Mouse (Mus musculus): ENCODE results near the gene Rad18. TPM values are rescaled to one million over a fixed set of nuclear protein-coding genes. Genes with fewer than 3 reads are reported as not detected.

Rad18 gene
- polyA plus RNA-seq (2012; ENCODE audit: insufficient read depth, insufficient read length, low replicate concordance, missing spikeins), result not detected in 2 replicates

- no peak for TF ChIP-seq POLR2A (IDR thresholded peaks at IDR 0.05; ENCODE audit: insufficient read depth, low read depth, low read length)
- H3K27ac ChIP-seq (ENCODE audit: insufficient read depth, low read depth, low read length), result no peak within 1 kb of the TSS
- H3K4me3 ChIP-seq (ENCODE audit: insufficient read depth, low read depth, low read length), result peak within 1 kb of the TSS; percentile 56
- under 1% methylated on average over 77 of the region's 77 CpGs for WGBS
- no peaks in the 10 kb centered on the region for H3K4me1 ChIP-seq (ENCODE audit: control insufficient read depth, insufficient read depth, low read length)
Observed at GRCm38 (mm10) chr6:112696056-112696950, at the start of gene Rad18. Gene Rad18 (minus strand): TSS chr6:112696686.

GRCm38 (mm10) chr6:112742297-112742696 lies 45.8 kb upstream of the Rad18 start:
- H3K4me3 ChIP-seq (ENCODE audit: insufficient read depth, low read depth, low read length), result no peak overlapping the region
- 75% methylated on average over 2 of the region's 2 CpGs for WGBS
- H3K27ac ChIP-seq (ENCODE audit: insufficient read depth, low read depth, low read length), result no peak overlapping the region
- TF ChIP-seq POLR2A (IDR thresholded peaks at IDR 0.05; ENCODE audit: insufficient read depth, low read depth, low read length) (no peak), CTCF (IDR thresholded peaks at IDR 0.05; ENCODE audit: insufficient read depth, low read depth, low read length) (no peak)
- no peaks in the 10 kb centered on the region for H3K4me1 ChIP-seq (ENCODE audit: control insufficient read depth, insufficient read depth, low read length)

GRCm38 (mm10) chr6:112741766-112742165 lies 45.3 kb upstream of the Rad18 start:
- 42% methylated on average over 5 of the region's 5 CpGs for WGBS
- Histone ChIP-seq H3K4me1 (ENCODE audit: control insufficient read depth, insufficient read depth, low read length) (no peaks in the 10 kb centered on the region), H3K4me3 (ENCODE audit: insufficient read depth, low read depth, low read length) (no peak overlapping the region), H3K27ac (ENCODE audit: insufficient read depth, low read depth, low read length) (no peak overlapping the region)
- TF ChIP-seq POLR2A (IDR thresholded peaks at IDR 0.05; ENCODE audit: insufficient read depth, low read depth, low read length) (no peak), CTCF (IDR thresholded peaks at IDR 0.05; ENCODE audit: insufficient read depth, low read depth, low read length) (no peak)

GRCm38 (mm10) chr6:112739635-112740034 lies 43.1 kb upstream of the Rad18 start:
- TF ChIP-seq CTCF (IDR thresholded peaks at IDR 0.05; ENCODE audit: insufficient read depth, low read depth, low read length) (no peak), POLR2A (IDR thresholded peaks at IDR 0.05; ENCODE audit: insufficient read depth, low read depth, low read length) (no peak)
- Histone ChIP-seq H3K4me1 (ENCODE audit: control insufficient read depth, insufficient read depth, low read length) (no peaks in the 10 kb centered on the region), H3K4me3 (ENCODE audit: insufficient read depth, low read depth, low read length) (no peak overlapping the region), H3K27ac (ENCODE audit: insufficient read depth, low read depth, low read length) (no peak overlapping the region)
- 93% methylated on average over 3 of the region's 3 CpGs for WGBS

- no peak for TF ChIP-seq CTCF (IDR thresholded peaks at IDR 0.05; ENCODE audit: insufficient read depth, low read depth, low read length)
- TF ChIP-seq POLR2A (IDR thresholded peaks at IDR 0.05; ENCODE audit: insufficient read depth, low read depth, low read length), result no peak
- 80% methylated on average over 6 of the region's 6 CpGs for WGBS
- no peak overlapping the region for H3K4me3 ChIP-seq (ENCODE audit: insufficient read depth, low read depth, low read length)
- H3K4me1 ChIP-seq (ENCODE audit: control insufficient read depth, insufficient read depth, low read length), result no peaks in the 10 kb centered on the region
- H3K27ac ChIP-seq (ENCODE audit: insufficient read depth, low read depth, low read length), result no peak overlapping the region
Observed at GRCm38 (mm10) chr6:112738924-112739323, 42.4 kb upstream of the Rad18 start.

GRCm38 (mm10) chr6:112736471-112736870 lies 40.0 kb upstream of the Rad18 start:
- 47% methylated on average over 3 of the region's 3 CpGs for WGBS
- Histone ChIP-seq H3K4me1 (ENCODE audit: control insufficient read depth, insufficient read depth, low read length) (no peaks in the 10 kb centered on the region), H3K27ac (ENCODE audit: insufficient read depth, low read depth, low read length) (no peak overlapping the region), H3K4me3 (ENCODE audit: insufficient read depth, low read depth, low read length) (no peak overlapping the region)
- TF ChIP-seq CTCF (IDR thresholded peaks at IDR 0.05; ENCODE audit: insufficient read depth, low read depth, low read length), result no peak
- TF ChIP-seq POLR2A (IDR thresholded peaks at IDR 0.05; ENCODE audit: insufficient read depth, low read depth, low read length), result no peak

GRCm38 (mm10) chr6:112735054-112735453 lies 38.6 kb upstream of the Rad18 start:
- 88% methylated on average over 2 of the region's 2 CpGs for WGBS
- no peak overlapping the region for H3K4me3 ChIP-seq (ENCODE audit: insufficient read depth, low read depth, low read length)
- no peak overlapping the region for H3K27ac ChIP-seq (ENCODE audit: insufficient read depth, low read depth, low read length)
- H3K4me1 ChIP-seq (ENCODE audit: control insufficient read depth, insufficient read depth, low read length), result peaks cover 2% of the 10 kb centered on the region; the same call in 1 of the 2 replicates
- TF ChIP-seq CTCF (IDR thresholded peaks at IDR 0.05; ENCODE audit: insufficient read depth, low read depth, low read length), result no peak
- TF ChIP-seq POLR2A (IDR thresholded peaks at IDR 0.05; ENCODE audit: insufficient read depth, low read depth, low read length), result no peak

- Histone ChIP-seq H3K27ac (ENCODE audit: insufficient read depth, low read depth, low read length) (no peak overlapping the region), H3K4me3 (ENCODE audit: insufficient read depth, low read depth, low read length) (no peak overlapping the region), H3K4me1 (ENCODE audit: control insufficient read depth, insufficient read depth, low read length) (peaks cover 12% of the 10 kb centered on the region)
- 58% methylated on average over 5 of the region's 5 CpGs for WGBS
- no peak for TF ChIP-seq POLR2A (IDR thresholded peaks at IDR 0.05; ENCODE audit: insufficient read depth, low read depth, low read length)
Observed at GRCm38 (mm10) chr6:112733942-112734341, 37.5 kb upstream of the Rad18 start.

- Histone ChIP-seq H3K4me3 (ENCODE audit: insufficient read depth, low read depth, low read length) (no peak overlapping the region), H3K27ac (ENCODE audit: insufficient read depth, low read depth, low read length) (no peak overlapping the region), H3K4me1 (ENCODE audit: control insufficient read depth, insufficient read depth, low read length) (peaks cover 17% of the 10 kb centered on the region)
- TF ChIP-seq CTCF (IDR thresholded peaks at IDR 0.05; ENCODE audit: insufficient read depth, low read depth, low read length) (no peak), POLR2A (IDR thresholded peaks at IDR 0.05; ENCODE audit: insufficient read depth, low read depth, low read length) (no peak)
- 85% methylated on average over 3 of the region's 3 CpGs for WGBS
Observed at GRCm38 (mm10) chr6:112732434-112732833, 35.9 kb upstream of the Rad18 start.

Measured in olfactory bulb, adult 2 months (tissue).